ENCODE assay signal across 8 mouse cellular contexts in the genomic region with DNA sequence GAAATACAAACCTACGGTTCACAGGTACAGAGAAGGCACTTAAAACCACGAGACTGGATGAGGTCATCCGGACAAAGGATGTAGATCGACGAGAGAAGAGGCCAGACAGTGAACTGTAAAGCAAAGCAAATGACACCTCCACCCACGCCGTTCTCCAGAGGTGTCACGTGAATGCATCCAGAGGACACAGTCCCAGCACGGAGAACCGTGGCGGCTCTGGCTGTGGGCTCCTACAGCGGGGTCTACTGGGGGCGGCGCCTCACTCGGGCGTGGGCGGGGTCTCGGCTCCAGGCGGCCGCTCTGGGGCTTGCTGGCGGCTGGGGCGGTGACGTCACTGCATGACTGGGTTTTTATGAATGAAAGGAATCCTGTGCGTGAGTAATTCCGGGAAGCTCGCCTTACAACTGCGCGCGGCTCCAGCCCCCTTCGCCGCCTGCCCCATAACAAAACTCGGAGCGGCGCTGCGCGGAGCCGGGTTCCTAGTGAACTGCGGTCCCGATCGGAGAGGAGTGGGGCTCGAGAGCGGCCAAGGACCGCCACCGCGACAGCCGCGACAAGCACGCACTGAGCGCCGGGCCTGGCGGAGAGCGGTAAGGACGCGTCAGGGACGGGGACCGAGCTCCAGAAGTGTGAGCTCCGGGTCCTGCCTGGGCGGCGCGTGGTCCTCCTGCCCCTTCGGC. TPM values are rescaled to one million over a fixed set of nuclear protein-coding genes. Genes with fewer than 3 reads are reported as not detected.
A peak's percentile ranks its signal among the peaks of the same experiment; 100 is the strongest.
DNase-seq lines count a peak whose midpoint lies in the region; ATAC-seq and TF ChIP-seq lines count a peak whose summit lies in the region.

No protein-coding gene starts in this region.

- peaks cover 5% of the 10 kb centered on the region for H3K4me1 ChIP-seq in embryonic fibroblast, embryonic 13.5 days (ENCODE audit: control insufficient read depth, insufficient read depth, low read length)
- H3K4me1 ChIP-seq in heart, embryonic 11.5 days (ENCODE audit: control insufficient read depth, insufficient read depth, low read length), result peaks cover 21% of the 10 kb centered on the region
- peaks cover 25% of the 10 kb centered on the region for H3K4me1 ChIP-seq in kidney, embryonic 16.5 days (ENCODE audit: insufficient read depth, low read length)
- peaks cover 21% of the 10 kb centered on the region for H3K4me1 ChIP-seq in liver, adult 2 months (ENCODE audit: control insufficient read depth, insufficient read depth, low read length)

- H3ac ChIP-seq in C2C12 (ENCODE audit: control insufficient read depth, insufficient read length, low read depth), result peak overlapping the region; percentile 91

- TF ChIP-seq CTCF in C2C12 (IDR thresholded peaks at IDR 0.05; ENCODE audit: control insufficient read depth, insufficient read depth, insufficient read length), result no peak
- no peak for TF ChIP-seq CTCF in embryonic fibroblast, embryonic 13.5 days (IDR thresholded peaks at IDR 0.05; ENCODE audit: borderline replicate concordance, insufficient read depth, low read length)
- TF ChIP-seq CTCF in liver, adult 2 months (IDR thresholded peaks at IDR 0.05; ENCODE audit: low read depth, low read length), result no peak

- H3K4me2 ChIP-seq in heart, embryonic 11.5 days, result peak overlapping the region; percentile 83
- H3K4me2 ChIP-seq in kidney, embryonic 16.5 days (replicated peaks; ENCODE audit: low read depth, low read length), result peak overlapping the region; percentile 98

- no peaks in the 10 kb centered on the region for H3K27me3 ChIP-seq in C2C12 (ENCODE audit: control insufficient read depth, insufficient read depth, insufficient read length)
- H3K27me3 ChIP-seq in heart, embryonic 11.5 days (ENCODE audit: control insufficient read depth, insufficient read depth, low read length), result no peaks in the 10 kb centered on the region
- no peaks in the 10 kb centered on the region; the same call in 1 of the 2 replicates for H3K27me3 ChIP-seq in kidney, embryonic 16.5 days (ENCODE audit: insufficient read depth, low read length)
- no peaks in the 10 kb centered on the region for H3K27me3 ChIP-seq in liver, adult 2 months (ENCODE audit: control insufficient read depth, insufficient read depth, low read length)

- H3K36me3 ChIP-seq in C2C12 (ENCODE audit: control insufficient read depth, insufficient read depth), result no peaks in the 10 kb centered on the region
- no peaks in the 10 kb centered on the region for H3K36me3 ChIP-seq in heart, embryonic 11.5 days (ENCODE audit: control insufficient read depth, insufficient read depth, low read length)
- H3K36me3 ChIP-seq in kidney, embryonic 16.5 days (ENCODE audit: insufficient read depth, low read length), result no peaks in the 10 kb centered on the region
- no peaks in the 10 kb centered on the region for H3K36me3 ChIP-seq in liver, adult 2 months (ENCODE audit: control insufficient read depth, insufficient read depth, low read length)

- H3K9ac ChIP-seq in heart, embryonic 11.5 days (ENCODE audit: low read depth, low read length), result peak overlapping the region; percentile 88
- peak overlapping the region; percentile 76 for H3K9ac ChIP-seq in kidney, embryonic 16.5 days (replicated peaks; ENCODE audit: low read length)
- H3K9ac ChIP-seq in liver, adult 2 months (ENCODE audit: low read depth, low read length), result peak overlapping the region; percentile 88

- H3K79me2 ChIP-seq in C2C12 (ENCODE audit: control insufficient read depth, insufficient read depth), result peaks cover 43% of the 10 kb centered on the region
- H3K79me2 ChIP-seq in liver, adult 2 months (ENCODE audit: control insufficient read depth, insufficient read depth, low read length), result peaks cover 11% of the 10 kb centered on the region

- H3K27ac ChIP-seq in embryonic fibroblast, embryonic 13.5 days (ENCODE audit: insufficient read depth, low read length), result peak overlapping the region; percentile 76
- peak overlapping the region; percentile 95 for H3K27ac ChIP-seq in heart, embryonic 11.5 days (ENCODE audit: low read depth, low read length)
- H3K27ac ChIP-seq in kidney, embryonic 16.5 days (ENCODE audit: low read length), result peak overlapping the region; percentile 93
- peak overlapping the region; percentile 56 for H3K27ac ChIP-seq in liver, adult 2 months (replicated peaks; ENCODE audit: insufficient read depth, low read depth, low read length)

- peak overlapping the region; percentile 78 for H3K4me3 ChIP-seq in C2C12 (ENCODE audit: insufficient read depth, poor library complexity, severe bottlenecking)
- peak overlapping the region; percentile 79 for H3K4me3 ChIP-seq in embryonic fibroblast, embryonic 13.5 days (ENCODE audit: insufficient read depth, low read length)
- H3K4me3 ChIP-seq in heart, embryonic 11.5 days (ENCODE audit: low read depth, low read length), result peak overlapping the region; percentile 71
- peak overlapping the region; percentile 69 for H3K4me3 ChIP-seq in kidney, embryonic 16.5 days (ENCODE audit: low read length)
- peak overlapping the region; percentile 68 for H3K4me3 ChIP-seq in liver, adult 2 months (ENCODE audit: insufficient read depth, low read depth, low read length)

- peak; percentile 83 for DNase-seq in brain, adult 2 months (ENCODE audit: low read depth, low spot score)
- peak; percentile 65 for DNase-seq in liver, adult 2 months (ENCODE audit: extremely low read depth, low read depth, low spot score)
- DNase-seq in spleen, postnatal 4 days (ENCODE audit: low spot score in 2 of 2), result peak; percentile 73 to 85

- WGBS in heart, embryonic 11.5 days (ENCODE audit: insufficient replicate concordance), result under 1% methylated on average over 60 of the region's 61 CpGs
- WGBS in kidney, embryonic 16.5 days, result under 1% methylated on average over 59 of the region's 61 CpGs
- under 1% methylated on average over 61 of the region's 61 CpGs for WGBS in liver, adult 2 months

- TF ChIP-seq POLR2A in embryonic fibroblast, embryonic 13.5 days (IDR thresholded peaks at IDR 0.05; ENCODE audit: low read depth, low read length), result peak; percentile 54
- no peak for TF ChIP-seq POLR2A in liver, adult 2 months (IDR thresholded peaks at IDR 0.05; ENCODE audit: extremely low read depth, insufficient read depth, low read length)

- ATAC-seq in heart, embryonic 11.5 days (replicated peaks; ENCODE audit: insufficient number of reproducible peaks, low FRiP score, low TSS enrichment), result peak; percentile 78
- ATAC-seq in kidney, embryonic 16.5 days (ENCODE audit: low FRiP score, low TSS enrichment), result peak; percentile 87
- ATAC-seq in monocyte, adult 5-6 weeks (replicated peaks; ENCODE audit: insufficient number of reproducible peaks, low FRiP score, low TSS enrichment, poor library complexity, severe bottlenecking), result peak; percentile 37; the same call in 1 of the 2 replicates

- H3K79me3 ChIP-seq in C2C12 (ENCODE audit: low read depth), result peaks cover 13% of the 10 kb centered on the region

- H3K9me3 ChIP-seq in heart, embryonic 11.5 days (replicated peaks; ENCODE audit: control insufficient read depth, low read length), result no peaks in the 10 kb centered on the region
- H3K9me3 ChIP-seq in kidney, embryonic 16.5 days (ENCODE audit: low read length), result no peaks in the 10 kb centered on the region

TF ChIP-seq in C2C12, 6 proteins besides CTCF, POLR2A, EP300 and RAD21:
- TF ChIP-seq MYOG (IDR thresholded peaks at IDR 0.05; ENCODE audit: control insufficient read depth, extremely low read depth, insufficient read length) (no peak), USF1 (IDR thresholded peaks at IDR 0.05; ENCODE audit: low read depth) (peak; percentile 64), MAX (IDR thresholded peaks at IDR 0.05) (peak; percentile 50)
TF ChIP-seq in C2C12: peak in this region for 2.

RNA-seq across cellular contexts. Expression of a gene that starts 0.9 kb away (rescaled TPM):
- polyA plus RNA-seq in C2C12 (2012; fragmentation: generic; extraction: Trizol), result 24.8 TPM
- polyA plus RNA-seq in embryonic fibroblast, embryonic 13.5 days (2011; ENCODE audit: insufficient read length, low read depth, missing spikeins), result 11.7 and 13.8 TPM in 2 replicates
- 3.0 and 3.3 TPM in 2 replicates for polyA plus RNA-seq in heart, embryonic 11.5 days (2014; fragmentation: Nextera tagmentation; extraction: Ambion mirVana)
- polyA plus RNA-seq in kidney, embryonic 16.5 days (2015; fragmentation: Nextera tagmentation; extraction: Ambion mirVana), result 3.7 and 4.0 TPM in 2 replicates
- 8.5 and 10.8 TPM in 2 replicates for total RNA-seq in liver, adult 2 months (2014; rRNA removed)
- polyA plus RNA-seq in liver, adult 2 months (2012; rRNA removed), result 0.75 and 0.89 TPM in 2 replicates
- total RNA-seq in monocyte, adult 5-6 weeks (2017), result 9.8 to 14.5 TPM (median 10.4 TPM) in 3 replicates

RNA-seq across cellular contexts. Expression of a gene that starts 19.1 kb away (rescaled TPM):
- 17.4 TPM for polyA plus RNA-seq in C2C12 (2012; fragmentation: generic; extraction: Trizol)
- 7.4 and 11.3 TPM in 2 replicates for polyA plus RNA-seq in embryonic fibroblast, embryonic 13.5 days (2011; ENCODE audit: insufficient read length, low read depth, missing spikeins)
- 11.6 and 12.9 TPM in 2 replicates for polyA plus RNA-seq in heart, embryonic 11.5 days (2014; fragmentation: Nextera tagmentation; extraction: Ambion mirVana)
- 18.3 and 21.1 TPM in 2 replicates for polyA plus RNA-seq in kidney, embryonic 16.5 days (2015; fragmentation: Nextera tagmentation; extraction: Ambion mirVana)
- 16.3 and 29.3 TPM in 2 replicates for total RNA-seq in liver, adult 2 months (2014; rRNA removed)
- polyA plus RNA-seq in liver, adult 2 months (2012; rRNA removed), result 24.5 and 25.1 TPM in 2 replicates
- 1.1 to 5.4 TPM (median 3.4 TPM) in 3 replicates for total RNA-seq in monocyte, adult 5-6 weeks (2017)

RNA-seq across cellular contexts. Expression of a gene that starts 56.1 kb away (rescaled TPM):
- 74.2 TPM for polyA plus RNA-seq in C2C12 (2012; fragmentation: generic; extraction: Trizol)
- 82.2 and 98.9 TPM in 2 replicates for polyA plus RNA-seq in embryonic fibroblast, embryonic 13.5 days (2011; ENCODE audit: insufficient read length, low read depth, missing spikeins)
- polyA plus RNA-seq in heart, embryonic 11.5 days (2014; fragmentation: Nextera tagmentation; extraction: Ambion mirVana), result 55.0 and 56.5 TPM in 2 replicates
- polyA plus RNA-seq in kidney, embryonic 16.5 days (2015; fragmentation: Nextera tagmentation; extraction: Ambion mirVana), result 75.0 and 80.5 TPM in 2 replicates
- 6.0 and 10.1 TPM in 2 replicates for total RNA-seq in liver, adult 2 months (2014; rRNA removed)
- polyA plus RNA-seq in liver, adult 2 months (2012; rRNA removed), result 46.8 and 48.7 TPM in 2 replicates
- total RNA-seq in monocyte, adult 5-6 weeks (2017), result 10.6 to 25.9 TPM (median 19.9 TPM) in 3 replicates

Comparison
In these comparisons a context has a peak if more than half of its experiments do, and no peak if none do; other contexts are left out.
1. Peak in every context shown above with its lines: DNase-seq, ATAC-seq, H3K4me3 ChIP-seq and H3K27ac ChIP-seq.
2. ATAC-seq: peak in every context shown above with its lines; median percentile 87 in kidney, embryonic 16.5 days; 78 in heart, embryonic 11.5 days; 37 in monocyte, adult 5-6 weeks.